Mouse (Mus musculus): ENCODE measurements at regions not wholly inside any gene's neighbourhood (a gene's known extent, or its start where the extent isn't known, plus 50 kb on each side); places are given as distances from the start of the nearest gene placed in this dataset.

DNA sequence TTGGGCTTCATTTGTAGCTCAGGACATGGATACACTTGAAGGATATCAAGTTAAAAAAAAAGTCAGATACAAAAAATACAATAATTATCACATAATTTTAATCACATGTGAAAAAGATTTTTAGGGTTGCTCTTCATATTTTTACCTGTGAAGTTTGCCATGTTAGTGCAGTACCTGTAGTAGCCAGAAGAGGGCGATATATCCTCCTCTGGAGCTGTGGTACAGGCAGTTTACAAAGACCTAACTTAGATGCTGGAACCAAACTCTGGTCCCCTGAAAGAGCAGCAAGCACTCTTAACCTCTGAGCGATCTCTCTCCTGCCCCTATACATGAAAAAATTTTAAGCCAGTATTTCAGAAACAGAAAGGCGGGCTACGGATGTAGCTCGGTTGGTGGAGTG is 153.0 kb upstream of the Cdh5 start:
- DNase-seq (ENCODE audit: low read depth, low spot score): no peak

GRCm38 (mm10) chr8:103950460-103950859 is 151.0 kb upstream of the Cdh5 start:
- no peak for DNase-seq (ENCODE audit: low read depth, low spot score)

- no peak for DNase-seq (ENCODE audit: low read depth, low spot score)
Measured at GRCm38 (mm10) chr8:103953586-103953985, 147.8 kb upstream of the Cdh5 start.

DNA sequence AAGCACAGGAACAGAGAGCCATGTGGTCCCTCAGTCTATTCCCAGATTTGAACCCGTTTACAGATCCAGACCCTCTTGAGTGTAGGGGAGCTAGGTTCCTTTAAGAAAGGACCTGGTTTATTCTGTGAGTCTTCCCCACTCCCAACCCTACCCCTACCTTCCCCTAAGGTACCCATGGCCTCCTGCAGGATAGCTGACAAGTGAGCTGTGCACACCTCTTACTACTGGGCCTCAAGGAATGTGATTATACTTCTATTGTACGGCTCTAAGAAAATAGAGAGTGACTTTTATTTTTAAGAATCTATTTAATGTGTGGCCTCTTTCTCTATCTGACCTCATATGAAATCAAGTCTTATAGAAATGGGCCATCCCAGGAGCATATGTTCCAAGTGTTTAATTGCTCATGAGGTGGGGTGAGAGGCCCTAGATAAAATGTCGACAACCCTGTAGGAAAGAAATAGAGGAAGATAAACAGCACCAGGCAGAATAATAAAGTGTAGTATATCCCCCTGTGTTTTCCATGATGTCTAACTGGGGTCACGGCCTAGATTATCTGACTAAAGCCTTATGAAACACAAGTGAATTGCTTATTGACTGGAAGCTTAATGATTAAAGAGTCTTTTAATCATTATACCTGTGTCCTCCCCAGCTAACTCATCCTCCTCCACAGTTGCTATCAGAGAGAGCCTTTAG is 145.7 kb upstream of the Cdh5 start:
- DNase-seq (ENCODE audit: low read depth, low spot score): no peak

DNA sequence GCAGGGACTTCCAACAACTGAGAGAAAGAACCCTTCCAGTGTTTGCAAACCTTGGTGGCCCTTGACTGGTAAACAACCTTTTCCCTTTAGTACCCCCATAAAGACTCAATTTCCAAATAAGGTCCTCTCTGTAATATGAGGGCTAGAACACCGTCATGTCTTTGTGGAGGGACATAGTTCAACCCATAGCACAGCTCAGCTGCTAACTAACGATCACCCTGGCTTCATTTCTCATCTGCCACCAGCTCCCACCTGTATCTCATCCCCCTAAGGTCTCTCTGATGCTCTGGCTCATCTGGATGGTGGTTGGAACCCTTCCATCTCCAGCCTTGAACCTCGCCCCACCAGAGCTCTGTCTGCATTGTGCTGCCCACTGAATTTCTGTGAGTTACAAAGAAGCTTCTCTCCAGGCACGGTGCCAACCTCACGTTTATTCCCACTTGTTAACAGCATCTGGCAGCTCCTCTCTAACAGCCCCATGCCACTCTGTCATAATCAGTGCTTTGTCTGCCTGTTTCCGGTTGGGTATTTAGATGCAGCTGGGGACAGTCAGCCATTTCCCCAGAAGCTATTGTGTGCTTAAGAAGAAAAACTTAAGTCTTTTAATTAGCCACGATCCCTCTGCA is 137.0 kb upstream of the Cdh5 start:
- no peak for DNase-seq (ENCODE audit: low read depth, low spot score)

DNA sequence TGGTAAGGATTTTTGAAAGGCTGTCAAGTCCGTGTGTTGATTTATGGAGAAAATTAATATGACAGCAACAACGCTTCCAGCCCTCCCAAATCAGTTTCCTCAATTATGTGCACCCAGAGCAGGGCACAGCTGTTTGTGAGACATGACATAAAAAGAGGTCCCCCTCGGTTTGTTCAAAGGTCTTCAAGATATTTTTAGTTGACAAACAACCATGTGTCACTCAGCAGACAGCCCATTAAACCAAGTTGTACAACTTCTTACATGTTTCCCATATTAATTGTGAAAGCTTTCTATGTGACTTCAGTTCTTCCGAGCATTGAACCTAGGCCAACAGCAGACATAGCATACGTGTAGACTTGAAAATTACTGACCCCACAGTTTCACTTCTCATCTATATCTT is 131.5 kb upstream of the Cdh5 start:
- DNase-seq (ENCODE audit: low read depth, low spot score): no peak

DNA sequence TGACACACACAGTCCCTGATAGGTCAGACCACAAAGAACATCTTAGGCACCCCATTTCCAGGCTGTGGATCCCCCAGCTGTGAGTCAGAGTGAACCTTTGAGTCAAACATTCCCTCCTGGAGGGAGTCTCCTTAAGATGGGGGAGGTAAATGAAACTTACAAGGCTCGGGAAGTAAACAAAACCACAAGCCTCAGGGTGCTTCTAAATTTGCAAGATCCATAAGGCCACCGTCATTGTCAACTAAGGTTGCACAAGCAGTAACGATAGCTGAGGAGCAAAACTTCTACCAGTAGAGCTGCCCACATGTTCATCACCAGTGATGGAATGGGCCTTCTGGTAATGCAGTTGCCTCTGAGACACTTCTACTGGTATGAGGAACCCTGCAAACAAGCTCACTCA is 130.9 kb upstream of the Cdh5 start:
- no peak for DNase-seq (ENCODE audit: low read depth, low spot score)

DNA sequence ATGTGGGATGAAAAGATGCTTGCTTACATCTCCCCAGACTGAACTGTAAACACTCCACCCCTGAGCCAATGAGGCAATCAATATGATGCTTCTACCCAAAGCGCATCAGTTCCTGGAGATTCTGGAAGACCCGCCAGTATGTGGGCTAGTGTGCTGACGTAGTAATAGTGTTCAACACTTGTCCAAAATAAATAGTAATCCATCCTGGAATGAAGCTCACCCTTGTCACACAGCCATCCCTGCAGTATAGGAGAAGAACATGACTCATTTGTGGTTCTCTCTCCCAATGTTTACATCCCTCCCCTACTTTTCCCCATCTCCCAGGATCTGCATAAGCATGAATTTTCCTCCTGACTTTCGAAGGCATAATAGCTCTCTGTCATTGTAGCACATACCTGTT is 130.5 kb upstream of the Cdh5 start:
- no peak for DNase-seq (ENCODE audit: low read depth, low spot score)

- no peak for DNase-seq (ENCODE audit: low read depth, low spot score)
Measured at GRCm38 (mm10) chr8:103976488-103976887, 124.9 kb upstream of the Cdh5 start.

DNA sequence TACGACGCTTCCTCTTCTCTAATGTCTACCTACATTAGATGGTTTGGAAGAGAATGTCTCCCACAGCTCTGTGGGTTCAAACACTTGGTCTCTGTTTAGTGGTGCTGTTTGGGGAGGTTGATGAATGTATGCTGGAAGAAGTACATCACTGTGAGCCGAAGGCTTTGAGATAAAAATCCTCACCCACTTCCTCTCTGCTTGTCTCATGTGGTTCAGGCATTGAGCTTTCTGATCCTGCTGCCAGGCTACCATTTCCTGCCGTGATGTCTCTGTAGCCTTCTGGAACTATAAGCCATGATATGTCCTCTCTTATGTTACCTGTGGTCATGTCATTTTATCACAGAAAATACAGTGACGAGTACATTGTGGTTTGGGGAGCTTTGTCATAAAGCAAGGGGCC is 122.5 kb upstream of the Cdh5 start:
- DNase-seq (ENCODE audit: low read depth, low spot score): no peak

DNA sequence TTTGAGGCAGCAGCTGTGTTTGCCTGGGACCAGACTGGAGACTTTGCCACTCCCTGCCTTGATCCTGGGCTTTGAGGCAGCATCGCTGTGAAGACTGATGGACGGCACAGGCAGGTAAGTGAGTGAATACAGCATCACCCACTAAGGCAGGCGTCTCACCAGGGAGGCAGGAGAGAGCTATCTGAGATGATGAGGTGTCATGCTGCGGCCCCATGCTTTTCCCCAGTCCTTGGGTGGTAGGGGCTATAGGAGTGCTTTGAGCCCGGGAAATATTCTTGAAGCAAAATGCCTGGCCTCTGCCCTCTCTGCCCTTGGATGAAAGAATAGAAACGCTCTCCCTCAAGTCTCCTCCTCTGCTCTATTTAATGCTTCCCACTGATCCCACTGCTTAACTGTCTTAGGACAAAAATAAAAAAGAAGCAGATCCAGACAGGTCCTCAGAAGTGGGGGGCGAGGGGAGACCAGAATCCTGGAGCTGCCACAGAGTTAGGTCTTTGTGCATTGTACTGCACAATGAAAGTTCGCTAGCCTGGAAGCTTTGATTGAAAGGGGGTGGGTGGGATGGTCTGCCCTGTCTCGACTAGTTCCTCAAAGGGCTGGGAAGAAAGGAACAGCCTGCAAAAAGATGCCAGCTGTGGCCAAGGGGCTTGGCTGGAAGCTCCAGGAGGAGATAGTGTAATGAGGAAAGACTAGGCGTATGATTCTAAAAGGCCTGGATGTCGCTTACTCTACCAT is 117.4 kb upstream of the Cdh5 start:
- no peak for DNase-seq (ENCODE audit: low read depth, low spot score)

- DNase-seq (ENCODE audit: low read depth, low spot score): no peak
Measured at GRCm38 (mm10) chr8:103985640-103986039, 115.8 kb upstream of the Cdh5 start.

DNA sequence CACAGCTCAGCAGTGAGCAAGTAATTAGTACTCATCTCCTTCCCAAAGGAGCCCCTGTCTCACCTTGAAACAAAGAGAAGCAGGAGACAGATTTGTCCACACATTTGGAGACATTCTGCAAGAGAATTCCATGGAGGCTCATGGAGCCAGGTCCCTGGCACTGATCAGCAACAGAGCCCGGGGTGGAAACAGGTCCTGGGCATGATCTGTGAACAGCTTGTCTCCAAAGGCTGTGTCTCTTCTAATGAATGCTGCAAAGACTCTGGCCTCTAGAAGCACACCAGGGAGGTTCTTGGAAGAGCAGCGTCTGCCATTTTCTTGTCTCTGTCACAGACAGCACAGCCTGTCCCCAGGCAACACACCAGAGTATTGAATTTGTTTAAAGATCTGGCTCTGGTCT is 107.5 kb upstream of the Cdh5 start:
- no peak for DNase-seq (ENCODE audit: low read depth, low spot score)

DNA sequence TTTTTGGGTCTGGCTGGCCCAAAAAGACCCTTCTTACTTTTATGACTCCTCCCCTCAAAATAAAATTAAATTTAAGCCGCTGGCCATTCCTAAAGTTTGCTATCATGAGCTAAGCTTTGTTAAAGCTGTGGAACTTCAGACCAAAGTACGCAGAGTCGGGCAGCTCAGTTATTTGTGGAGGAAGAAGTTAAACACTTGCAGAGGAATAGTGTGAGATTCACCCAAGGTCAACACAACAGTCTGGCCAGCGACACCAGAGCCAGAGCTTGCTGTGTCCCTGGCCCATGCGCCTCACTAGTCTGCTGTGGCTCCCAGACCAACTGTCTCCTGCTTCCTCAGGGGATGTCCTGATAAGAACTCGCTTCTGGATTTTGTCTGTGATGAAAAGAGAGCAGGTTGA is 103.3 kb upstream of the Cdh5 start:
- DNase-seq (ENCODE audit: low read depth, low spot score): no peak

DNA sequence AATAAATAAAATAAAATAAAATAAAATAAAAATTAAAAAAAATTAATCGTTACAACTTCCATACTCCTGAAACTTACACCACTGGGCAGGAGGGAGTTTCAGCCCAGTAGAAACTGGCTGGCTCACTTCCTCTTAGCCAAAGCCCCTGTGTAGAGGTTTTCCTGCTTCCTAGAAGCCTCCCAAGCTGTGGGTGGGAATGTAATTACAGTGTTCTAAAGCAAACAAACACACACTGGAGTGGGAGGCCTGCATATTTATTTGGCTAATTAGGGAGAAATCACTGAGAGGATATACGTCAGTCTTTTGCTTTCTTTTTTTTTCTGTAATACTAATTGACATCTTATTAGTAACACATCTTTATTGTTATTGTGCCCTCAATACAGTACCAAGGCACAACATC is 94.2 kb upstream of the Cdh5 start:
- DNase-seq (ENCODE audit: low read depth, low spot score): no peak

GRCm38 (mm10) chr8:104008756-104009155 is 92.7 kb upstream of the Cdh5 start:
- DNase-seq (ENCODE audit: low read depth, low spot score): no peak

DNA sequence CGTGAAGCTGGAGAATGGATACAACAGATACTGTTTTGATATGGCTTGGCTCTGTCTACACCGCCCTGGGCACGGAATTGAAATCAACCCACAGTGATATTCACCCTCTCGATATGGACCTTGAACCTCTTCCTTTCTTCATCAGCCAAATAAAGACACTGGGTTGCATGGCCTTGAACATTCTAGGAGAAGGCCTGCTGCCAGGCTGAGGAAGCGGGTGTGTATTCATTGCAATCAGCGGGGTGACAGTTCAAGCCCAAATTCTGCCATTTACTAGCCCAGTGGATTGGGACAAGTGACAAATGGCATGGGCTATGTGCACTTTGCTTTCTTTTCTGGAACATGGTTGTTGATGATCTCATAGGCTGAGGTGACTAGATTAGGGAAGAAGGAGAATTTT is 92.1 kb upstream of the Cdh5 start:
- DNase-seq (ENCODE audit: low read depth, low spot score): no peak

- no peak for DNase-seq (ENCODE audit: low read depth, low spot score)
Measured at GRCm38 (mm10) chr8:104022231-104022630, 79.2 kb upstream of the Cdh5 start.

- DNase-seq (ENCODE audit: low read depth, low spot score): peak; percentile 48
Measured at GRCm38 (mm10) chr8:104022691-104023509, 78.5 kb upstream of the Cdh5 start.

- DNase-seq (ENCODE audit: low read depth, low spot score): peak; percentile 49
Measured at GRCm38 (mm10) chr8:104027161-104027821, 74.1 kb upstream of the Cdh5 start.

DNA sequence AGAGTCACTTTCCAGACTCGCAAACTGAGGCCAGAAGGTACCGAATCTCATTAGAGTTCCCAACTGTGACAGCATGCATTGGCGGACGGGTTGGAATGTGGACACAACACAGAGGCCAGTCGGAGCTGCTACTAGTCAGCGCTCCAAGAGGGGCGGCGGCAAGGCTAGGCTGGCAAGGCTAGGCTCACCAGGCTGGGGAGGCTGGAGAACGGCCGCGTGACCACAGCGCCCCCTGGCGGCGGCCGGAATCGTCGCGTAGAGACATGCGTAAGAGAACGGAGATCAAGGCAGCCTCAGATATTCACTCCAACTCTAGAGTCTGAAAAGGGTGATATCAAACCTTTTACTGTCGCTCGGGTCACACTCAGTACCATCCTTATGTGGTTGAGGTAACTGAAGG is 72.8 kb upstream of the Cdh5 start:
- DNase-seq (ENCODE audit: low read depth, low spot score): peak; percentile 80

DNA sequence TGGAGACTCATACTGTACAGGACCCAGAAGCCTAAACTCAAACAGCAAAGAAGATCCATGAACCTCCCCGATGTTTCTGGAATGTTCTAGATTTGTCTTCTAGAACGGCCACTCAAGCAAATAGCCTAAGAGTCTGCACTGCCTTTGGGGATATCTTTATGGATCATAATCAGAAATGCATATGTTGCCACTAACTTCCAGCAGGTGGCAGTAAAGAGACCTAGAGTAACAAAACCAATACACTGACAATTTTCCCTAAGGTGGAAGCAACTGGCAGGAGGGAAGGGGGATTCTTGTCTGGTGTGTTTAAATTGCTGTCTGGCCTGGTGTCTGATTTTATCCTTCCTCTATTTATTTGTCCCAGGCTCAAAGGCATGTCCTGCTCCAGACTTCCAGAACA is 69.2 kb upstream of the Cdh5 start:
- DNase-seq (ENCODE audit: low read depth, low spot score): no peak

Data from embryo, embryonic 11.5 days (tissue).